Mouse (Mus musculus) bone marrow macrophage, adult 2 months (primary cell): Measurements from ENCODE around the gene Matk.

Source experiments
- CTCF ChIP-seq: IDR thresholded peaks from 2 replicates; pipeline ENCODE4 v1.5.1; 2012; ENCODE audit warnings: low read depth, mild to moderate bottlenecking, low read length, moderate library complexity
- POLR2A ChIP-seq: IDR thresholded peaks from 2 replicates; pipeline ENCODE4 v1.6.1; 2012; ENCODE audit warnings: mild to moderate bottlenecking, low read depth, low read length, borderline replicate concordance

GRCm38 (mm10) chr10:81231436-81231835 is 21.3 kb upstream of the Matk start:
- TF ChIP-seq POLR2A (no peak), CTCF (no peak)
